Mouse (Mus musculus): ENCODE data around the gene Sugp2.
"Not testable (repeated sequence)": the region's sequence is repeated elsewhere in the genome, so short reads cannot be mapped to it uniquely, and the experiment has no call there.

Sugp2 gene

DNA sequence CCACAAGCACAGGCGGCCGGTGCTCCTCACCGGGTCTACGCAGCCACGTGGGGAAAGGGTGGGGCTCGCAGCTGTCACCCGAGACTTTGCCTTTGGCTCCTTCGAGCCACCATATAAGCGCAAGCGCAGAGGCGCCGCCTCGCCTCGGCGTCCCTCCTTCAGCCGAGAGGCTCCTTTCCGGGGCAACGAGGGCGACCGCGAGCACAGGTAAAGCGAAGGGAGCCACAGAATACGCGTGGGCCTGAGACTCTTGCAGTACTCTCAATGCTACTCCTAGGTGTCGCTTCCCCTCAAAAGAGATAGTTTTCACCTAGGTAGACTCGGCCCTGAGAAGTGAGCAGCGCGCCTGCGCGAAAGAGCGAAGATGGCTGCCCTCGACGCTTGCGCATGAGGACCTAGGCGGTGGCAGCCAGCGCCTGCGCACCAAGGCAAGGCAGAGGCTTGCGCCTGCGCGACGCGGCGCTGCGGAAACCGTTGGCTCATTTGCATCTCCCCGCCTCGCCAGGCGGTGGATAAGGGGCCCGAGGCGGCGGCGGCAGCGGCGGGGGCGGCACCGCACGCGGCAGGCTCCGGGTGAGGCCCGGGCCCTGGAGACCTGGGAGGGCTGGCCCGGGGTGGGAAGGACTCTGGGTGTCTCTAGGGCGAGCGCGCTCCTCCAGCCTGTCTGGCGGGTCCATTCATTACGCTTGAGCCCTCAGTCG, at the start of gene Sugp2, which contains the start of gene Armc6:
TSS of gene Sugp2 (plus strand) at position 147 of the 701 bp plus-strand sequence.
TSS of gene Armc6 (minus strand) at position 387 of the 701 bp plus-strand sequence.
- peak; percentile 95 to 97 for DNase-seq

GRCm38 (mm10) chr8:70188707-70189106, 45.3 kb upstream of the Sugp2 start:
- peak; percentile 89 to 93 for DNase-seq

GRCm38 (mm10) chr8:70193238-70193637, 40.8 kb upstream of the Sugp2 start:
- DNase-seq, result peak; percentile 74 to 91

DNA sequence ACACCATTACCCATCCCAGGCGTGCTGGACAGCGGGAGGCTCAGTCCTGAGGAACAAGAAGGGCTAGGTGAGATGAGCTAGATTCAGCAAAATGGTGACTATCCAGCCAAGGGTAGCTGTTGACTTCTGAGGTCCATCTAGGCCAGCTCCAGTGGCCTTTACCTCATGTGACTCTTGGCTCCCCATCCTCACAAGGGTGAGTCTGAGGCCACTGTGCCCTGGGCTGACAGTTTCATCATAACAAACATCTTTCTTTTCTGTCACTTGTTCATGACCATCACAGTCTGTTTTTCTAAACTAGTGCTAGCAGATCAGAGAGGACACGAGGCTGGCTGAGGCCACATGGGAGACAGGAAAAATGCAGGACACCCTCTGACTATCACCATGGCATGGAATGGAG, 39.8 kb upstream of the Sugp2 start:
- peak in 1 of 2 experiments; percentile 46 for DNase-seq

DNA sequence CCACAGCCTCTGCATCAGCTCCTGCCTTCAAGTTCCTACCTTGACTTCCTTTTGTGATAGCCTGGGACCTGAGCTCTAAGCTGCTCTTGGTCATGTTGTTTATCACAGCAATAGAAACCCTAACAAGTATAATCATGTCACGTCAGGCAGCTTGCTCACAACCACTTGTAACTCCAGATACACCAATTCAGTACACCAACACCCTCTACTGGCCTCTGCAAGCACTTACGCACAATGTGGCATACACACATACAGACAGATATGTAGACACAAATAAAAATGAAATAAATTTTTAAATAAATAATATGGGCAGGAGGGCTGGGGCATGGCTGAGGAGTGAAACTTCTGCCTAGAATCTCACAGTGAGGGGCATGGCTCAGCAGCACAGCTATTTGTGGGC, 38.3 kb upstream of the Sugp2 start:
- DNase-seq, result no peak

- DNase-seq, result peak; percentile 45 to 74
These were observed 36.4 kb upstream of the Sugp2 start for GRCm38 (mm10) chr8:70197603-70198002.

GRCm38 (mm10) chr8:70200098-70200681, 33.8 kb upstream of the Sugp2 start:
- peak; percentile 51 to 67 for DNase-seq

DNA sequence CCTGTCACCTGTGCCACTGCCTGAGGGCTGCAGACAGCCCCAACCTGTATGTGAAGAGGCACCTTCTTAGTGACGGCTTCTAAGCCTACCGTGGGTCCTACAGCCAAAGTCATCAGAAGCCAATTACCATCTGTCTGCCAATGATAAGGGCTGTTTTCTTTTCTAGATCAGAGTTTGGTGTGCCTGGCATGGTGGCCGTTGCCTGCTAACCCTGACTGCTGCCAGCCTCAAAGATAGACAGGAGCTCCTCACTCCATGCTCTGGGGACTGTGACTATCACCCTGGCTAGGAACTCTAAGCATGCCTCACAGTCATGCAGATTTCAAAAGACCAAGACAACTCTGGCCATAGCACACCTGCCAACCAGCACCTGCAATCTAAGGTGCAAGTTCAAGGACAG, 32.6 kb upstream of the Sugp2 start:
- DNase-seq, result no peak

DNA sequence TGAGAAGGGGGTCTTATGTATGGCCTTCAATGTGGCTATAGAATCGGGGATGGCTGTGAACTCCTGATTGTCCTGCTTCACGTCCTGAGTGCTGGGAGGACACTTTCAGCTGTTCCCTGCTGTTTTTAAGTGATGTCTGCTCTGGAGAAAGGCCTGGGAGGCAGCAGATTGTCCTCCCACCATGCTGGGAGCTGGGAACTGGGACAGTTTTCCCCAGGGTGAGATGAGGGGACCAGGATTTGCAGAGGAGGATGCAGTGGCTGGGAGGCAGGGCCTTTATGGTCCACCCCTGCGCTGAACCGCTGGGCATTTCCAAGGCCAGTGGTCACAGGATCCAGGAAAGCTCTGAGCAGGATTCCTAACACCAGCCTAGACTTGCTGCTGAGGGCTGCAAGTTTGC, 31.0 kb upstream of the Sugp2 start:
- DNase-seq, result no peak

GRCm38 (mm10) chr8:70204757-70205156, 29.3 kb upstream of the Sugp2 start:
- DNase-seq, result no peak

- peak; percentile 51 to 86 for DNase-seq
These were observed 25.9 kb upstream of the Sugp2 start for GRCm38 (mm10) chr8:70208130-70208529.

DNA sequence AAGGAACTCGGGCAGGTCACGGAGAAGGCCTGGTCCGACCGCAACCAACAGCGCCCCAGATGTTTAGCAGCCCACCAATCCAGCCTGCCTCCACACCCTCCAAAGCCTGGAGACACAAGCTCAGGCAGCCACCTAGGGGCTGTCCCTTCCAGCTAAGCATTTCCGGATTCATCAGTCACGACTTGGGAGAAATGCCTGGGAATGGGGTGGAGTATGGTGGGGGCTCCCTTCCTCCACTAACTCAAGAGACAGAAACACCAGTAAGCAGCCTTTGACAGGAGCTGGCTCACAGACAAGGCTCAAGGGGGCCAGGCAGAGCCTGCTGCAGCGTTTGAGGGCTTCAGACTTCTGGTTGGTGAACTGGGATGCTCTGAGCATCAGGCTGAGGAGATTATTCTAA, 23.5 kb upstream of the Sugp2 start:
- DNase-seq, result peak; percentile 20 to 57

DNA sequence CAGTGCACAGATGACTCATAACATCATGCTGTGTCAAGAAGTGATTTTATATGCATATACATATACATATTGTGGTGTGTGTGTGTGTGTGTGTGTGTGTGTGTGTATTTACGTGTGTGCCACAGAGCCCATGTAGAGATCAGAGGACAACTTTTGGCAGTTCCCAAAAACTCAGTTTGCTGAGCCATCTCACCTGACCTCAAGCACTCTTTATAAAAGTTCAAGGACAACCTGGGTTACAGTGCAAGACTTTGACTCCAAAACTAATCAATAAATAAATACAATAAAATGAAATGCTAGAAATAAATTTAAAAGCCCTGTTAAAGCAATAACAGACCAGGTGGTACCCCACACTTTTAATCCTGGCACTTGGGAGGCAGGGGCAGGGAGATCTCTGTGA, 22.8 kb upstream of the Sugp2 start:
- no peak for DNase-seq

GRCm38 (mm10) chr8:70211726-70212111, 22.3 kb upstream of the Sugp2 start:
- peak in 1 of 2 experiments; percentile 47 for DNase-seq

DNA sequence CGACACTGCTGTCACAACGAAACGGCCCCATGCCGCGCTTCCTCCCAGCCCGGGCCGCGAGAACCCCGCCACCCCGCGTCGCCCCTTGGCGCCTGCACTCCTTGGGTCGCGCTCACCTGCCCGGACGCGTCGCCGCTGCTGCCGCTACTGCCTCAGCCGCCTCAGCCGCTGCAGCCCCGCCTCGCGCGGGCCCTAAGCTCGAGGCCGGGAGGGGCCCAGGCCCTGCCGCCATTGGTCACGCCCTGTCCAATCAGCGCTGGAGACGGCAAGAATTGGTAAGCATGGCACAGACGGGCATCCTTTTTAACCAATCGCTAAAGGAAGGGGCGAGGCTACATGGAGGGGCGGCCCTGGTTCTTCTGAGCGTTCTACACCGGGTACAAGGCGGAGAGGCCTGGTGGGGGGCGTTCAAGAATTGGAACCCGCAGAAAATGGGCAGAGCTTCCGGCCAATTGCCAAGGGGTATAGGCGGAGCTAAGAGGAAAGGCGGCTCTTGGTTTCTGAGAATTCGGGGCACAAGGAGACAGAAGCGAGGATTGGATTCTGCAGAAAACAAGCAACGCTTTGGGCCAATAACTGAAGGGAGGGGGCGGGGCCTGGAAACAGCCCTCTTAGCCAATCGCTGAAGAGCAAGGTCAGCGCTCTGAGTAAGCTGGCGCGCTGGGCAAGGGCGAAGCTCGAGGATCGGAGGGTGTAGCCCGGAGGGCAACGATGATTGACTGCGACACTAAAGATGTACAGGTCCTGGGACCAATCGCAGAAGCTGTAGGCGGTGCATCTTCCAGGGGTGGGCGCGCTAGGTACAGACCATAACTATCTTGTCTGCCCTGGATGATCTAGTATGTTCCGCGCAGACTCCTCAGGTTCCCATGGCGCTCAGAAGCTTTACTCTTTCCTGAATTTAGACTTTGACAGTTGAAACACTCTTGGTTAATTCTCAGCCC, 21.6 kb upstream of the Sugp2 start, which contains the start of gene Slc25a42:
TSS of gene Slc25a42 (minus strand) at position 194 of the 944 bp plus-strand sequence.
- DNase-seq, result peak; percentile 98 to 100

- no peak for DNase-seq
These were observed 19.6 kb upstream of the Sugp2 start for GRCm38 (mm10) chr8:70214411-70214810.

GRCm38 (mm10) chr8:70215092-70215491, 18.9 kb upstream of the Sugp2 start:
- DNase-seq, result no peak

- not testable (repeated sequence) for DNase-seq
These were observed 17.9 kb upstream of the Sugp2 start for GRCm38 (mm10) chr8:70216161-70216560.

- peak; percentile 88 to 95 for DNase-seq
These were observed 17.5 kb upstream of the Sugp2 start for GRCm38 (mm10) chr8:70216566-70216965.

DNA sequence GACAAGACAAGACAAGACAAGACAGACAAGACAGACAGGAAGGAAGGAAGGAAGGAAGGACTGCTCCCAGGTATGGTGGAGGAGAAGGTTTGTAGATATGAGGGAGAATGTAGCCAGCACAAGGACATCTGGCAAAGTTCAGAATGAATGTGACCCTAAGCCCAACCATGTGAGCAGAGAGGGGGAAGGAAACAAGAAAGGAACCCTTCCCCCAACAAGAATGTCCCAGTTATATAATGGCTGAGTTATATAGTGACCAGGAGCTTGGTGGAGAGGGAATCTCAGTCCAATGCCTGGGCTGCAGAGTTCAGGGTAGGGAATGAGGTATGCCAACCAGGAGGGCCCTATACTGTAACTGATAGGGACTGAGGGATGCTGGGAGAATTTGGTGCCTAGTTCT, 16.6 kb upstream of the Sugp2 start:
- peak; percentile 56 to 79 for DNase-seq

GRCm38 (mm10) chr8:70219107-70219684, 14.8 kb upstream of the Sugp2 start:
- peak in 1 of 2 experiments; percentile 81 for DNase-seq

- DNase-seq, result peak; percentile 80 to 91
These were observed 13.7 kb upstream of the Sugp2 start for GRCm38 (mm10) chr8:70220236-70220840.
